Mouse (Mus musculus) limb, embryonic 14.5 days (tissue): Measurements from ENCODE around the gene G6pdx. TPM values are rescaled to one million over a fixed set of nuclear protein-coding genes. Genes with fewer than 3 reads are reported as not detected.

ENCODE experiments used
- ATAC-seq: fragments of 200-750 bp; cut with Nextera tagmentation; 2 replicates; pipeline ENCODE4 v1.8.0; 2017; ENCODE audit warnings: low read depth, moderate number of reproducible peaks, moderate TSS enrichment; ENCODE audit not compliant: low FRiP score
- DNase-seq: peaks from one replicate; pipeline ENCODE4 v3.0.0-alpha.2; 2015; ENCODE audit warnings: low spot score
- H3K27ac ChIP-seq: fragments of 300-500 bp; sonication (generic); replicated peaks from 2 replicates; pipeline ENCODE4 v1.5.1; 2014; ENCODE audit warnings: low read depth, mild to moderate bottlenecking, low read length, moderate library complexity, mixed read lengths
- H3K27me3 ChIP-seq: fragments of 300-500 bp; sonication (generic); 2 replicates; pipeline ENCODE4 v1.6.1; 2014; ENCODE audit warnings: low read length, mixed read lengths; ENCODE audit not compliant: control insufficient read depth, insufficient read depth
- H3K36me3 ChIP-seq: fragments of 300-500 bp; sonication (generic); 2 replicates; pipeline ENCODE4 v1.6.1; 2014; ENCODE audit warnings: mild to moderate bottlenecking, low read length, moderate library complexity, mixed read lengths; ENCODE audit not compliant: control insufficient read depth, insufficient read depth
- H3K4me1 ChIP-seq: fragments of 300-500 bp; sonication (generic); 2 replicates; pipeline ENCODE4 v1.6.1; 2014; ENCODE audit warnings: antibody characterized with exemption, low read length, mixed read lengths; ENCODE audit not compliant: control insufficient read depth, insufficient read depth
- H3K4me2 ChIP-seq: fragments of 300-500 bp; sonication (generic); replicated peaks from 2 replicates; pipeline ENCODE4 v1.6.1; 2014; ENCODE audit warnings: low read depth, mild to moderate bottlenecking, low read length, moderate library complexity; ENCODE audit not compliant: severe bottlenecking
- H3K4me3 ChIP-seq: fragments of 300-500 bp; sonication (generic); replicated peaks from 2 replicates; pipeline ENCODE4 v1.5.1; 2014; ENCODE audit warnings: low read length
- H3K9ac ChIP-seq: fragments of 300-500 bp; sonication (generic); 2 replicates; pipeline ENCODE4 v1.6.1; 2014; ENCODE audit warnings: mild to moderate bottlenecking, low read depth, low read length, moderate library complexity; ENCODE audit not compliant: severe bottlenecking
- H3K9me3 ChIP-seq: fragments of 300-500 bp; sonication (generic); 2 replicates; pipeline ENCODE4 v1.6.1; 2016; ENCODE audit warnings: low read length; ENCODE audit not compliant: control insufficient read depth
- POLR2A ChIP-seq: fragments of 200-500 bp; IDR thresholded peaks from 2 replicates; pipeline ENCODE4 v1.8.0; 2012; ENCODE audit warnings: inconsistent platforms, mild to moderate bottlenecking, moderate library complexity, borderline replicate concordance; ENCODE audit not compliant: insufficient read depth, insufficient read length; ENCODE audit errors: extremely low read depth
- WGBS: fragments of 180-500 bp; shearing (Covaris S2); extraction: QIAGEN DNeasy Blood & Tissue Kit; methylation state at CpG from one replicate; pipeline ENCODE4 v1.1.7; 2014; 5-methylcytosine and 5-hydroxymethylcytosine counted together
- polyA plus RNA-seq, 2 experiments: library from polyadenylated mRNA; depleted of rRNA in 1 of 2; stranded (reverse) in 1 of 2; unstranded in 1 of 2; fragments of >200 nt; fragmentation: Nextera tagmentation in 1 of 2; extraction: Ambion mirVana in 1 of 2; gene quantifications; 2 replicates each; pipeline versions ENCODE4 v1.2.1 to v1.2.3; 2012 to 2014

Gene G6pdx
- polyA plus RNA-seq, 2 experiments = 35.2 to 51.8 TPM

GRCm38 (mm10) chrX:74400136-74400535, 28.9 kb downstream of the G6pdx start:
- Histone ChIP-seq H3K27ac (no peak overlapping the region), H3K27me3 (no peaks in the 10 kb centered on the region), H3K36me3 (no peaks in the 10 kb centered on the region), H3K9ac (no peak overlapping the region), H3K4me2 (no peak overlapping the region), H3K4me1 (no peaks in the 10 kb centered on the region), H3K9me3 (no peaks in the 10 kb centered on the region), H3K4me3 (no peak overlapping the region)
- WGBS = 83% methylated on average over 3 of the region's 3 CpGs
- ATAC-seq (no peak), DNase-seq (no peak)
- no peak for TF ChIP-seq POLR2A

- Histone ChIP-seq H3K4me3 (peak within 1 kb of the TSS; percentile 52), H3K4me2 (peak within 1 kb of the TSS; percentile 54), H3K4me1 (no peaks in the 10 kb centered on the region; the same call in 1 of the 2 replicates), H3K36me3 (peaks cover 1% of the 10 kb centered on the region; the same call in 1 of the 2 replicates), H3K9me3 (no peaks in the 10 kb centered on the region), H3K27ac (peak within 1 kb of the TSS; percentile 83), H3K9ac (peak within 1 kb of the TSS; percentile 82), H3K27me3 (no peaks in the 10 kb centered on the region)
- WGBS = 17% methylated on average over 29 of the region's 30 CpGs
- DNase-seq (peak; percentile 85), ATAC-seq (peak; percentile 100)
- TF ChIP-seq POLR2A = peak; percentile 36; the same call in 1 of the 2 replicates
Observed at GRCm38 (mm10) chrX:74392535-74393443, 36.2 kb downstream of the G6pdx start, which contains the start of the genes Fam3a and Ikbkg. Gene Fam3a (minus strand): TSS chrX:74393272. Gene Ikbkg (plus strand): TSS chrX:74393290.

- Histone ChIP-seq H3K27ac (no peak overlapping the region), H3K9ac (no peak overlapping the region), H3K4me2 (no peak overlapping the region), H3K27me3 (no peaks in the 10 kb centered on the region), H3K4me1 (no peaks in the 10 kb centered on the region; the same call in 1 of the 2 replicates), H3K36me3 (peaks cover 4% of the 10 kb centered on the region; the same call in 1 of the 2 replicates), H3K4me3 (no peak overlapping the region), H3K9me3 (no peaks in the 10 kb centered on the region)
- no peak for TF ChIP-seq POLR2A
- no peak for ATAC-seq
- DNase-seq = no peak
Observed at GRCm38 (mm10) chrX:74388153-74388552, 40.8 kb downstream of the G6pdx start.

GRCm38 (mm10) chrX:74384451-74384850, 44.5 kb downstream of the G6pdx start:
- Histone ChIP-seq H3K36me3 (peaks cover 4% of the 10 kb centered on the region; the same call in 1 of the 2 replicates), H3K4me3 (no peak overlapping the region), H3K4me2 (no peak overlapping the region), H3K9ac (no peak overlapping the region), H3K9me3 (no peaks in the 10 kb centered on the region), H3K4me1 (no peaks in the 10 kb centered on the region), H3K27me3 (no peaks in the 10 kb centered on the region), H3K27ac (no peak overlapping the region)
- ATAC-seq = no peak
- TF ChIP-seq POLR2A = no peak
- 68% methylated on average over 2 of the region's 2 CpGs for WGBS
- no peak for DNase-seq

- Histone ChIP-seq H3K4me2 (peak within 1 kb of the TSS; percentile 59), H3K27ac (no peak within 1 kb of the TSS), H3K36me3 (no peaks in the 10 kb centered on the region), H3K9me3 (no peaks in the 10 kb centered on the region), H3K4me1 (no peaks in the 10 kb centered on the region), H3K4me3 (peak within 1 kb of the TSS; percentile 43), H3K27me3 (no peaks in the 10 kb centered on the region), H3K9ac (peak within 1 kb of the TSS; percentile 52)
- 22% methylated on average over 32 of the region's 32 CpGs for WGBS
- ATAC-seq (peak; percentile 93), DNase-seq (peak; percentile 84)
- peak; percentile 81; the same call in 1 of the 2 replicates for TF ChIP-seq POLR2A
Observed at GRCm38 (mm10) chrX:74372888-74373549, 56.0 kb downstream of the G6pdx start, which contains the start of the genes Ubl4a and Slc10a3. Gene Ubl4a (minus strand): TSS chrX:74373218. Gene Slc10a3 (minus strand): TSS chrX:74373349.
